Mouse (Mus musculus): ENCODE measurements around the gene Nsmce4a. TPM values are rescaled to one million over a fixed set of nuclear protein-coding genes. Genes with fewer than 3 reads are reported as not detected.

Nsmce4a gene
- polyA plus RNA-seq, 1 experiment from 2014 or later = 125 TPM

DNA sequence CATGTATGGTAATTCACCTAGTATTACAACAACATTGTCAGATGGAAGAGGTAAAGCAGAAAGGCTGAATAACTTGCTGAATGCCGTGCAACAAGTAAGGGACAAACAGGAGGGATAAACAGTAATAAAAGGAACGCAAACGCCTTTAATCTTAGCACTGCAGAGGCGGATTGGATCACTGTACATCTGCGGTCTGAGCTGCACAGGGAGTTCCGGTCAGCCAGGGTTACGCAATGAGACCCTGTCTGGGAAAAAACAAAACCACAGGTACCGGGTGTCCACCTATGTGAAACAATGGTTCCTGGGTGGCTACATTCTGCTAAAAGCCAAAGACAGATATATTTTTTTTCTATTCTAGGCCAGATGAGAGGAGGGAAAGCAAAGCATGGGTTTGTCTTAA lies 49.5 kb downstream of the Nsmce4a start:
- no peak for ATAC-seq (ENCODE audit: insufficient number of reproducible peaks, low FRiP score, low TSS enrichment, low read depth)
- H3K4me1 ChIP-seq = peaks cover 12% of the 10 kb centered on the region
- no peak overlapping the region for H3K27ac ChIP-seq
- 83% methylated on average over 8 of the region's 8 CpGs for WGBS
- no peaks in the 10 kb centered on the region for H3K36me3 ChIP-seq
- no peak overlapping the region for H3K9ac ChIP-seq
- no peaks in the 10 kb centered on the region for H3K27me3 ChIP-seq
- no peaks in the 10 kb centered on the region for H3K9me3 ChIP-seq
- H3K4me2 ChIP-seq = no peak overlapping the region
- H3K4me3 ChIP-seq = no peak overlapping the region

GRCm38 (mm10) chr7:130520812-130521422 lies 52.0 kb downstream of the Nsmce4a start:
- ATAC-seq (ENCODE audit: insufficient number of reproducible peaks, low FRiP score, low TSS enrichment, low read depth) = no peak
- Histone ChIP-seq H3K27ac (peak overlapping the region; percentile 97; the same call in 1 of the 2 replicates), H3K4me2 (no peak overlapping the region), H3K4me3 (no peak overlapping the region), H3K9ac (no peak overlapping the region), H3K27me3 (no peaks in the 10 kb centered on the region), H3K36me3 (no peaks in the 10 kb centered on the region), H3K4me1 (peaks cover 12% of the 10 kb centered on the region; the same call in 1 of the 2 replicates), H3K9me3 (no peaks in the 10 kb centered on the region)
- WGBS = 80% methylated on average over 14 of the region's 14 CpGs

GRCm38 (mm10) chr7:130520049-130520425 lies 52.9 kb downstream of the Nsmce4a start, which contains the start of gene Ate1:
TSS of gene Ate1 (minus strand) at chr7:130520369.
- Histone ChIP-seq H3K4me2 (peak within 1 kb of the TSS; percentile 76), H3K4me1 (peaks cover 12% of the 10 kb centered on the region; the same call in 1 of the 2 replicates), H3K36me3 (no peaks in the 10 kb centered on the region), H3K27me3 (no peaks in the 10 kb centered on the region), H3K27ac (peak within 1 kb of the TSS; percentile 97), H3K4me3 (peak within 1 kb of the TSS; percentile 71), H3K9ac (peak within 1 kb of the TSS; percentile 96), H3K9me3 (no peaks in the 10 kb centered on the region)
- 16% methylated on average over 20 of the region's 20 CpGs for WGBS
- no peak for ATAC-seq (ENCODE audit: insufficient number of reproducible peaks, low FRiP score, low TSS enrichment, low read depth)

DNA sequence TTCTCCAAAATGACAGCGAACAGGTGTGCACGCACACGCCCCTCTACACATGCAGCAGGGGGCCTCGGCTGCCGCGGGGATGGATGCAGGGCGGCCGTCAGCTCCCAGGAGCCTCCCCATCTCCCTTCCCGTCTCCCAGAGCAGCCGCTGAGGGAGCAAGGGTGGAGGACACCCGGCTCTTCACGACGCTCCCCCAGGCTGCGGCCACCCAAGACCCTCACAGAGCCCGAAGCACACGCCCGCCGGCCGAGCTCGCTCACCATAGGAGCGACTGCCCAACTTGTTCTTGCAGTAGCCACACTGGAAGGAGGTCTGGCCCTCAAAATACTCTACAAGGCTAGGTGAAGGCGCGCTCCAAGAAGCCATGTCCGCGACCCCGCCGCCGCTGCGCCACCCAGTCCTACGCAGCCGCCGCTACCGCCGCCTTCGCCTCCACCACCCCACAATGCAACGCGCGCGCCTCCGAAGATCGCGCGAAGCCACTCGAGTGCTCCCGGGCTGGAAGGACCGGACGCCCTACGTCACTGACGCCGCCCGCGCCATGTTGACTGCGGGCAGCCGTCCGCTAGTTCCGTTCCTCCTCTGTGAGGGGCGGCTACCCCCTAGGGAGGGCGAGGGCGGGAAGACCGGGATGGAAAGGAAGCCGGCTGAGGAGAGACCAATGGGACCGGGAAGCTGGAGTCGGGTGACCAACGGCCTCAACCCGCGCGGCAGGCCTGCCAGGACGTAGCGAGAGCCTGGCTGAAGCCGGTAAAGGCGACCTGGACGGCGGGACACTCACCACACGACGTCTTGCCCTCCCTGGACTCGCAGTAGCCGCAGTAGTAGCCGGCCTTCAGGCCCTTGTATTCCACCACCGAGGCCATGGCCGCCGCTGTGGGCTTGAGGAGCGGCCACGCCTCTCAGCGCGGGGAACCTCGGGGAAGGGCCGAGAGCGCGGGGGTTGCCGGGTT lies 53.5 kb downstream of the Nsmce4a start:
- peak; percentile 99 for ATAC-seq (ENCODE audit: insufficient number of reproducible peaks, low FRiP score, low TSS enrichment, low read depth)
- H3K4me1 ChIP-seq = peaks cover 12% of the 10 kb centered on the region; the same call in 1 of the 2 replicates
- H3K27ac ChIP-seq = peak overlapping the region; percentile 97
- peak overlapping the region; percentile 96 for H3K9ac ChIP-seq
- peak overlapping the region; percentile 76 for H3K4me2 ChIP-seq
- WGBS = under 1% methylated on average over 90 of the region's 90 CpGs
- H3K27me3 ChIP-seq = no peaks in the 10 kb centered on the region
- no peaks in the 10 kb centered on the region for H3K36me3 ChIP-seq
- no peaks in the 10 kb centered on the region for H3K9me3 ChIP-seq
- H3K4me3 ChIP-seq = peak overlapping the region; percentile 71

GRCm38 (mm10) chr7:130518213-130519095 lies 54.5 kb downstream of the Nsmce4a start:
- H3K27me3 ChIP-seq = no peaks in the 10 kb centered on the region
- 21% methylated on average over 26 of the region's 26 CpGs for WGBS
- peak overlapping the region; percentile 80 for H3K9ac ChIP-seq
- ATAC-seq (ENCODE audit: insufficient number of reproducible peaks, low FRiP score, low TSS enrichment, low read depth) = no peak
- H3K4me1 ChIP-seq = peaks cover 12% of the 10 kb centered on the region; the same call in 1 of the 2 replicates
- no peaks in the 10 kb centered on the region for H3K9me3 ChIP-seq
- H3K27ac ChIP-seq = peak overlapping the region; percentile 97
- peaks cover 3% of the 10 kb centered on the region; the same call in 1 of the 2 replicates for H3K36me3 ChIP-seq
- peak overlapping the region; percentile 76 for H3K4me2 ChIP-seq
- peak overlapping the region; percentile 71 for H3K4me3 ChIP-seq

GRCm38 (mm10) chr7:130510243-130510642 lies 62.7 kb downstream of the Nsmce4a start:
- Histone ChIP-seq H3K4me2 (no peak overlapping the region), H3K9me3 (no peaks in the 10 kb centered on the region), H3K4me1 (no peaks in the 10 kb centered on the region), H3K9ac (no peak overlapping the region), H3K36me3 (peaks cover 34% of the 10 kb centered on the region), H3K4me3 (no peak overlapping the region), H3K27ac (no peak overlapping the region), H3K27me3 (no peaks in the 10 kb centered on the region)
- 90% methylated on average over 5 of the region's 5 CpGs for WGBS
- ATAC-seq (ENCODE audit: insufficient number of reproducible peaks, low FRiP score, low TSS enrichment, low read depth) = no peak

DNA sequence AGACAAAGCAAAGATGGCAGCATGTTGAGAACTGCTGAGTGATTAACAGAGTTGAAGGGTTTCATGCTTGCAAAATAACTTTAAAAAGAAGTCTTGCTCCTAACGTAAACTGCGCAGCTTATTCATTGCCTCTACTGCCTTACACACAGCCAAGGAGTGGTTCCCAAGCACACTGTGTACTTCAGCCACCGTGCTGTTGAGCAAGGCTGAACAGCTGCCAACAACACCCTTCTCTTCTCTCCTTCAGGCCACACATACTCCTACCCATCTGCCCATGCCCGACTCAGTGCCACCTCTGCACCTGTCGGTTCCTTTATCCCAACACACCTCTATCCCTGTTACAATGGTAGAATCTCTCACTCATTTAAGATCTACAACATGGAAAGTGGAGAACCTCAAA lies 69.9 kb downstream of the Nsmce4a start:
- Histone ChIP-seq H3K27ac (no peak overlapping the region), H3K9ac (no peak overlapping the region), H3K4me2 (no peak overlapping the region), H3K4me3 (no peak overlapping the region), H3K27me3 (no peaks in the 10 kb centered on the region), H3K9me3 (no peaks in the 10 kb centered on the region), H3K36me3 (peaks cover 43% of the 10 kb centered on the region), H3K4me1 (no peaks in the 10 kb centered on the region)
- no peak for ATAC-seq (ENCODE audit: insufficient number of reproducible peaks, low FRiP score, low TSS enrichment, low read depth)
- 90% methylated on average over 5 of the region's 5 CpGs for WGBS

DNA sequence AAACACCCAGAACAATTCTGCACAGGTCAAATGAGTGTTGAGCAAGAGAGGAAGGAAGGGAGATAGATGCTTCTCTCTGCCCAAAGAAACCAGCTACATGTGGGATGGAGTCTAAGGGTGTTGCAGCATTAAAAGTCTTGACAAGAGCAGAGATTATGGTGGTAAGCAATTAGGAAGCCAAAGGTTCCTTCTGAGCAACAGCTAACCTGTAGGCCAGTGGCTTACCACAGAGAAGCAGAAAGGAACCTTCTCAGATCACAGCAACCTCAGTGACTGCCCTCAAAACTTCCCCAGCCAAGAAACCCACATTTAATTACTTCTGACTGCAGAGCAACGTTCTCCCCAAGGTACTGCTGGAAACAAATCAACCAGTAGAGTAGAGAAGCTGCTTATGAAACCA lies 71.4 kb downstream of the Nsmce4a start:
- ATAC-seq (ENCODE audit: insufficient number of reproducible peaks, low FRiP score, low TSS enrichment, low read depth) = no peak
- H3K9ac ChIP-seq = no peak overlapping the region
- no peaks in the 10 kb centered on the region for H3K27me3 ChIP-seq
- H3K4me1 ChIP-seq = no peaks in the 10 kb centered on the region
- no peaks in the 10 kb centered on the region for H3K9me3 ChIP-seq
- H3K4me2 ChIP-seq = no peak overlapping the region
- H3K36me3 ChIP-seq = peaks cover 32% of the 10 kb centered on the region
- no peak overlapping the region for H3K27ac ChIP-seq
- 39% methylated on average over 1 of the region's 1 CpGs for WGBS
- no peak overlapping the region for H3K4me3 ChIP-seq

- 70% methylated on average over 3 of the region's 3 CpGs for WGBS
- ATAC-seq (ENCODE audit: insufficient number of reproducible peaks, low FRiP score, low TSS enrichment, low read depth) = no peak
- H3K27ac ChIP-seq = no peak overlapping the region
These were observed 79.6 kb downstream of the Nsmce4a start for GRCm38 (mm10) chr7:130493346-130493745.

DNA sequence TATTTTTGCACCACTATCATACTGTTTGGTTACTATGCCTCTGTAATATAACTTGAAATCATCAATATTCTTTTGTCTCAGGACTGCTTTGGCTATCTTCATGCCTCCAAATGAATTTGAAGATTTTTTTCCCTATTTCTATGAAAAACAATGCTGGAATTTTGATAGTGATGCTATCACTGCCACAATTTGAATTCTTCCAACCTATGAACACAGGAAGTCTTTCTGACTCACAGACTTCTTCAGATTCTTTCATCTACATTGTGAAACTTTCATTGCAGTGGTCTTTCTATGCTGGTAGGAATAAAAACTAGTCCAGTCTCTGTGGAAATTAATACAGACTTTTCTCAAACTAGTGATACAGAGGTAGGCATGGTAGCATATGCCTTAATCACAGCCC lies 80.9 kb downstream of the Nsmce4a start:
- ATAC-seq (ENCODE audit: insufficient number of reproducible peaks, low FRiP score, low TSS enrichment, low read depth) = no peak
- Histone ChIP-seq H3K4me2 (no peak overlapping the region), H3K9me3 (no peaks in the 10 kb centered on the region), H3K27me3 (no peaks in the 10 kb centered on the region), H3K9ac (no peak overlapping the region), H3K36me3 (no peaks in the 10 kb centered on the region), H3K4me3 (no peak overlapping the region), H3K4me1 (no peaks in the 10 kb centered on the region), H3K27ac (no peak overlapping the region)

More at GRCm38 (mm10) chr7:130493346-130493745, 79.6 kb downstream of the Nsmce4a start:
- H3K4me3 ChIP-seq = no peak overlapping the region
- H3K4me1 ChIP-seq = no peaks in the 10 kb centered on the region
- no peaks in the 10 kb centered on the region for H3K9me3 ChIP-seq
- H3K36me3 ChIP-seq = no peaks in the 10 kb centered on the region
- no peak overlapping the region for H3K9ac ChIP-seq
- no peaks in the 10 kb centered on the region for H3K27me3 ChIP-seq
- no peak overlapping the region for H3K4me2 ChIP-seq

Data from limb, embryonic 15.5 days (tissue).